Mouse (Mus musculus) myocyte (in vitro differentiated cells): ENCODE data around the gene Sox5.

Experiments used
- CEBPB ChIP-seq: IDR thresholded peaks from 2 replicates; pipeline ENCODE4 v1.6.1; 2011; ENCODE audit warnings: mild to moderate bottlenecking, moderate library complexity; ENCODE audit not compliant: poor library complexity, insufficient read depth, severe bottlenecking
- E2F4 ChIP-seq: IDR thresholded peaks from one replicate; pipeline ENCODE4 v1.6.1; 2011; ENCODE audit warnings: mild to moderate bottlenecking, control low read depth, moderate library complexity; ENCODE audit not compliant: insufficient read depth
- MAX ChIP-seq: IDR thresholded peaks from one replicate; pipeline ENCODE4 v1.6.1; 2011; ENCODE audit warnings: low read depth, mild to moderate bottlenecking, control low read depth
- MYOD1 ChIP-seq, 3 experiments: IDR thresholded peaks; one replicate each; pipeline ENCODE4 v1.6.1; 2011; ENCODE audit warnings: control low read depth in 2 of 3, low read depth in 2 of 3, mild to moderate bottlenecking in 2 of 3, moderate library complexity in 1 of 3; ENCODE audit not compliant: insufficient read length in 2 of 3, control insufficient read depth in 1 of 3
- MYOG ChIP-seq, 3 experiments: IDR thresholded peaks; one replicate each; pipeline ENCODE4 v1.6.1; 2011; ENCODE audit warnings: control low read depth in 2 of 3, low read depth in 2 of 3, mild to moderate bottlenecking in 2 of 3; ENCODE audit not compliant: insufficient read length in 2 of 3, control insufficient read depth in 1 of 3, insufficient read depth in 1 of 3
- POLR2A ChIP-seq: IDR thresholded peaks from one replicate; pipeline ENCODE4 v1.6.1; 2011; ENCODE audit warnings: low read depth, mild to moderate bottlenecking, control low read depth, moderate library complexity; ENCODE audit not compliant: insufficient read length
- POLR2AphosphoS2 ChIP-seq: IDR thresholded peaks from one replicate; pipeline ENCODE4 v1.6.1; 2011; ENCODE audit warnings: low read depth, control low read depth; ENCODE audit not compliant: insufficient read length
- SRF ChIP-seq: IDR thresholded peaks from one replicate; pipeline ENCODE4 v1.6.1; 2011; ENCODE audit warnings: low read depth; ENCODE audit not compliant: control insufficient read depth, insufficient read length
- TCF3 ChIP-seq: IDR thresholded peaks from one replicate; pipeline ENCODE4 v1.6.1; 2011; ENCODE audit warnings: low read depth, control low read depth; ENCODE audit not compliant: insufficient read length
- USF1 ChIP-seq: IDR thresholded peaks from one replicate; pipeline ENCODE4 v1.6.1; 2011; ENCODE audit warnings: low read depth, mild to moderate bottlenecking, control low read depth, moderate library complexity

DNA sequence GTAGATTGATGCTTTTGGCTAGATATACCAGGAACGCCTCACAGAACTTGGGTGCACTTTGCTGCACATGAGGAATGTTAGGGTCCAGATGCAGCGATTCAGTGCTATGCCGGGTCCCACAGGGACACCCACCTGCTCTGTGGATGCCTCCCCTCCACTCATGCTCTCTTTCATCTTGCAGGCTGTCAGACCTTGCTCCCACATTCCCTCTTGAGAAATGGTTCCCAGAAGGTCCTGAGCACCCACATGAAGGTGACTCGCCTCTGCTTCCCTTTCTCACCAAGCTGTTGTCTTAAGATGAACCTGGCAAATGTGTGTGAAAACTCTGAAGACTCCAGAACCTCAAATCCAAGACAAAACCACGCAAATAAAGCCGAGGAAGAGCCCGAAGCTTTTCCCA, 704.0 kb downstream of the Sox5 start:
- no peak for TF ChIP-seq MAX
- no peak for TF ChIP-seq POLR2A
- no peak for TF ChIP-seq E2F4
- no peak for TF ChIP-seq POLR2AphosphoS2
- no peak for TF ChIP-seq MYOG (IDR thresholded peaks at IDR 0.05; ENCODE audit: control insufficient read depth in 1 of 3, insufficient read depth in 1 of 3, insufficient read length in 2 of 3, low read depth in 2 of 3)
- TF ChIP-seq MYOD1 (IDR thresholded peaks at IDR 0.05; ENCODE audit: control insufficient read depth in 1 of 3, insufficient read length in 2 of 3, low read depth in 2 of 3): no peak
- no peak for TF ChIP-seq USF1
- no peak for TF ChIP-seq SRF
- no peak for TF ChIP-seq CEBPB
- no peak for TF ChIP-seq TCF3
